Mouse (Mus musculus): ENCODE measurements around the gene Cask.

Gene Cask

DNA sequence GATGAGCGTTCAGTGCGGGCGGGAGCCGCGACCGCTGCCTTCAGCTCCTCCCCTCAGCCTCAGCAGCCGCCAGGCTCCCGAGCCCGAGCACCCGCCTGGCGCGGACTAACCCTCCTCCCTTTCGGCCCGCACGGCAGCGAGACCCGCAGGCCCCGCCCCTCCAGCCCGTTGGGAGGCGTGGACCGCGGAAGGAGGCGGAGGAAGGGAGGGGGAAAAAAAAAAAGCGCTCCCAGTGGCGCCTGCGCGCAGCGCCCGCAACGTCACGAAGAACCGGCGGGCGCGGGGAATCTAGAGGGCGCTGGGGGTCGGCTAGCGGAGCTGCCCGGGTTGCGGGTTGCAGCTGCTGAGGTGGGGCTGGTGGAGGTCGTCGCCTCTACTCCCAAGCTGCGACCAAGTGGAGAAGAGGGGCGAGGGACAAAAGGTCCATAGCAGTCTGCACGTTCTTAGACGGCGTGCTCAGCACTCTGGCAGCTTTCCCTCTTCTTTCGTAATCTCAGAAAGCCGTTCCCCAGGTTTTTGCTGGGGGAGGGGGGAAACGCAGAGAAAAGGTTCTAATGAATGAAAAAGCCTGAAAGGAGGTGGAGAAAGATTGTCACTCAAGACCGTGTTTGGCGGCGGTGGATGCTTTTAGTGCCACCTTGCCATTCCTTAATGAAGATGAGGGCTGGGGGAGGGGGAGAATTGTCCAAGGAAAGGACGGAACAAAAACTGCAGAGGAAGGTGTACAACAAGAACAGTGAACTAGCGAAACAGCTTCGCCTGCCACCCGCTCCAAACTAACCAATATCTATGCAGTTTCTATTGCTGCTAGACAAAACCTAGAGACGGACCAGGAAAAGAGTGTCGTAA is 4.3 kb downstream of the Cask start:
- H3K4me1 ChIP-seq (replicated peaks; ENCODE audit: low read depth, low read length): peaks cover 12% of the 10 kb centered on the region; the same call in 1 of the 2 replicates
- TF ChIP-seq CTCF (conservative IDR thresholded peaks at IDR 0.05; ENCODE audit: low read length): no peak
- no peak for TF ChIP-seq POU5F1 (IDR thresholded peaks at IDR 0.05; ENCODE audit: borderline replicate concordance, low read length)
- TF ChIP-seq NANOG (IDR thresholded peaks at IDR 0.05; ENCODE audit: borderline replicate concordance, low read length): no peak
- H3K4me3 ChIP-seq (replicated peaks; ENCODE audit: low read length): peak overlapping the region; percentile 82
- H3K36me3 ChIP-seq (ENCODE audit: insufficient read depth, low read length): no peaks in the 10 kb centered on the region
- H3K9me3 ChIP-seq (ENCODE audit: low read length): no peaks in the 10 kb centered on the region
- peaks cover 4% of the 10 kb centered on the region; the same call in 1 of the 2 replicates for H3K27me3 ChIP-seq (ENCODE audit: insufficient read depth, low read length)

DNA sequence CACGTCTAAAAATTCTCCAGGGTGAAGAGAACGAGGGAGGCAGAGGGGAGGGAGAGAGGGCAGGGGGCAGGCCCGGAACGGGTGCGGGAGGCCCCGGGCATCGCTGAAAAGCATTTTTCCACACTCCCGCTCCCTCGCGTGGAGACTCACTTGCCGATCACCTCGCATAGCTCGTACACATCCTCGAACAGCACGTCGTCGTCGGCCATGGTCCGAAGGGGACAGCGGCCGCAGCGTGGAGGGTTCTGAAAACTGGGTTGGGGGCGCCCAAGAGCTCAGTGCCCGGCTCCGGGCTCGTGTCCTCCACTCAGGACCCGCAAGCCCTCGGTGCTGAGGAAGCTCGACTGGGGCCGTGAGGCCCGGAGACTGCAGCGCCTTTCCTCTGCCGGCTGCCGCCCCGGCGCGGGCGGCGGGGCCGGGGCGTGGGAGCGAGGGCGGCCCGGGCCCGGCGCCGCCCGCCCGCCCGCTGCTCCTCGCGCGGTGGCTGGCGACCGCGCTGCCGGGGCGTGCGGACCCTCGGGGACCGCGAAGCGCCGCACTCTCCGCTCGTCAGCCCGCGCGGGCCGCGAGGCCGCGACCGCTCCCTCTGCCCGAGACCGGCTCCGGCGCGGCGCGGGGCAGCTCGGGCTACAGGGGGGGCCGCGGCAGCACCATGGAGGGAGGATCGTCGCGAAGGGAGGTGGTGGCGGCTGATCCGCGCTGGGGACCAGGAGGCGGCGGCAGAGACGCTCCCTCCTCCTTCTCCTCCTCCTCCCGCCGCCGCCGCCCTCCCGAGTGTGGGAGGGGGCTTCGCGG is 5.1 kb downstream of the Cask start:
- Histone ChIP-seq H3K4me3 (replicated peaks; ENCODE audit: low read length) (peak overlapping the region; percentile 82), H3K36me3 (ENCODE audit: insufficient read depth, low read length) (no peaks in the 10 kb centered on the region), H3K4me1 (replicated peaks; ENCODE audit: low read depth, low read length) (peaks cover 15% of the 10 kb centered on the region; the same call in 1 of the 2 replicates), H3K9me3 (ENCODE audit: low read length) (no peaks in the 10 kb centered on the region), H3K27me3 (ENCODE audit: insufficient read depth, low read length) (peaks cover 4% of the 10 kb centered on the region; the same call in 1 of the 2 replicates)
- no peak for TF ChIP-seq NANOG (IDR thresholded peaks at IDR 0.05; ENCODE audit: borderline replicate concordance, low read length)
- TF ChIP-seq POU5F1 (IDR thresholded peaks at IDR 0.05; ENCODE audit: borderline replicate concordance, low read length): no peak
- no peak for TF ChIP-seq CTCF (conservative IDR thresholded peaks at IDR 0.05; ENCODE audit: low read length)

DNA sequence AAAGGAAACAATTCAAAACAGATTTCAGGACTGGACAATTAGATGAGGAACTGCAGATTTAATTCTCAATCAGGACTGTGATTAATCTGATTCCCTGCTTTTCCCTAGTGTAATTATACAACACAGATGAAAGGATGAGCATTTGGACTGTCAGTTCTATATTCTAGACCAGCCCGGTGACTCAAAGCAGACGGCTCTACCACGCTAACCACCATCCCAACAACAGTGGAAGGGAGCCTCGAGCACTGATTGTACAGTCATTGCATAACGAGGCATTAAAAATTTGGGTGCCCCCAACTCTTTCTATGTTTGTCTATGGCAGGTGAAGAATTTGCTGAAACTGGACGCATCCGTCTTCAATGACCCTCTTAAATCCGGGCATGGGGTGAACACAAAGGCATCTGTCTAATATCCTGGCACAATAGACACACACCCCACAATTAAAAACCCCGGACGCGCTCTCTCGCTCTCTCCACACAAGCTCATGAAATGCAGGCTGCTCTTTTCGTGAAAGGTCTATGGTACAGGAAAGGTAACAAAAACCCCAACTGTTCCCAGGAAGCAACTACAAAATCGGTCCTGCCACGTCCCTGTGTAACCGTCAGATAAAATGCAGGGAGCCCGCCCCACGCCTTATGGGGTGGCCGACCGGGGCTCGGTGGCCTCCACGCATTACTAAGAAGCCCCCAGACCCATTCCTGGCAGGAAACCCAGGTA is 5.9 kb downstream of the Cask start:
- TF ChIP-seq CTCF (conservative IDR thresholded peaks at IDR 0.05; ENCODE audit: low read length): no peak
- TF ChIP-seq NANOG (IDR thresholded peaks at IDR 0.05; ENCODE audit: borderline replicate concordance, low read length): no peak
- TF ChIP-seq POU5F1 (IDR thresholded peaks at IDR 0.05; ENCODE audit: borderline replicate concordance, low read length): no peak
- no peaks in the 10 kb centered on the region for H3K36me3 ChIP-seq (ENCODE audit: insufficient read depth, low read length)
- no peaks in the 10 kb centered on the region for H3K9me3 ChIP-seq (ENCODE audit: low read length)
- H3K4me3 ChIP-seq (replicated peaks; ENCODE audit: low read length): peak overlapping the region; percentile 82
- peaks cover 4% of the 10 kb centered on the region; the same call in 1 of the 2 replicates for H3K27me3 ChIP-seq (ENCODE audit: insufficient read depth, low read length)
- H3K4me1 ChIP-seq (replicated peaks; ENCODE audit: low read depth, low read length): peaks cover 15% of the 10 kb centered on the region; the same call in 1 of the 2 replicates

DNA sequence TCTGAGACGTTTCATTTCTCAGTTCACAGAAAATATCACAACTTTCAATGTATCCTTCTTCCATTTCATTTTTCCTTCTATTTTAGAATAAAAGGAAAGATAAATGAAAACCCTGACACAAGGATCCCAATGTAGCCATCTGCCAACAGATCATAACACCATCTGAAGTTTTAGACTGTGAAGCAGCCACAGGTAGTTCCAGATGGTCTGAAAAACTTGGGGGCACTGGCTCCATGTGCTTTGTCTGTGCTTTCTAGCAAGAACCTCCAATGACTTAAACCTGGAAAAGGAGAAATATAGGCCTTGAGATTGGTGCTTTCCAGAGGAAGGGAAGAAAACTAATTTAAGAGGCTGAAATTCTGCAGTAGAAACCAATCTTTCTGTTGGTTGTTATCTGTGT is 28.4 kb downstream of the Cask start:
- no peaks in the 10 kb centered on the region for H3K4me1 ChIP-seq (replicated peaks; ENCODE audit: low read depth, low read length)
- no peaks in the 10 kb centered on the region for H3K36me3 ChIP-seq (ENCODE audit: insufficient read depth, low read length)
- H3K9me3 ChIP-seq (ENCODE audit: low read length): no peaks in the 10 kb centered on the region
- TF ChIP-seq CTCF (conservative IDR thresholded peaks at IDR 0.05; ENCODE audit: low read length) (no peak), NANOG (IDR thresholded peaks at IDR 0.05; ENCODE audit: borderline replicate concordance, low read length) (no peak), POU5F1 (IDR thresholded peaks at IDR 0.05; ENCODE audit: borderline replicate concordance, low read length) (no peak)
- H3K27me3 ChIP-seq (ENCODE audit: insufficient read depth, low read length): no peaks in the 10 kb centered on the region
- H3K4me3 ChIP-seq (replicated peaks; ENCODE audit: low read length): no peak overlapping the region

DNA sequence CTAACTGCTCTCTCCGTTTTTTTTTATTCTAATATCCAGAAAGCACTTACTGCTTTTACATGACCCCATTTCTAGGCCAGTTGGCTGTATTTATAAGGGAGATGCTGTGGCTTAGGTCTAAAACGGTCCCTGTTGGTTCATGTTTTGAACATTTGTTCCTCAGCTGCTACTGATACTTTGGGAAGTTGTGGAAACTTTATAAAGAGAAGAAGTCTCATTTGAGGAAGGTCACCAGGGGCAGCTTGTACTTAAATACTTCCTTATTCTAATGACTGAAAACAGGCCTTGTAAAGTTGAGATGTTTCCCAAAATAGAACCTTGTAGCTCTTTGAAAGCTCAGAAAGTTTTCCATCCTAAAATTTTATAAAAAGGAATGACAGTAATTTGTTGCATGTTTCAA is 52.4 kb downstream of the Cask start:
- no peak overlapping the region for H3K4me3 ChIP-seq (replicated peaks; ENCODE audit: low read length)
- H3K4me1 ChIP-seq (replicated peaks; ENCODE audit: low read depth, low read length): no peaks in the 10 kb centered on the region
- H3K9me3 ChIP-seq (ENCODE audit: low read length): no peaks in the 10 kb centered on the region
- no peaks in the 10 kb centered on the region for H3K36me3 ChIP-seq (ENCODE audit: insufficient read depth, low read length)
- TF ChIP-seq POU5F1 (IDR thresholded peaks at IDR 0.05; ENCODE audit: borderline replicate concordance, low read length) (no peak), CTCF (conservative IDR thresholded peaks at IDR 0.05; ENCODE audit: low read length) (no peak), NANOG (IDR thresholded peaks at IDR 0.05; ENCODE audit: borderline replicate concordance, low read length) (no peak)
- no peaks in the 10 kb centered on the region for H3K27me3 ChIP-seq (ENCODE audit: insufficient read depth, low read length)

DNA sequence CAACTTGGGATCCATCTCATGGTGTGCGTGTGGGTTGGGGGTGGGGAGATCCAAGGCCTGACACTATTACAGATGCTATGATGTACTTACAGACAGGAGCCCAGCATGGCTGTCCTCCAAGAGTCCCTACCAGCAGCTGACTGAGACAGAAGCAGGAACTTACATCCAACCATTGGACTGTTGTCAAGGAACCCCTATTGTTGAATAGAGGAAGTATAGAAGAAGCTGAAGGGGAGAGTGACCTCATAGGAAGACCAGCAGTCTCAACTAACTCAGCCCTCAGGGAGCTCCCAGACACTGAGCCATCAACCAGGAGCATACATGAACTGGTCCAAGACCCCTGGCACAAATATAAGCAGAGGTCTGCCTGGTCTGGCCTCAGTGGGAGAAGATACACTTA is 85.5 kb downstream of the Cask start:
- TF ChIP-seq CTCF (conservative IDR thresholded peaks at IDR 0.05; ENCODE audit: low read length) (no peak), POU5F1 (IDR thresholded peaks at IDR 0.05; ENCODE audit: borderline replicate concordance, low read length) (no peak), NANOG (IDR thresholded peaks at IDR 0.05; ENCODE audit: borderline replicate concordance, low read length) (no peak)
- Histone ChIP-seq H3K9me3 (ENCODE audit: low read length) (no peaks in the 10 kb centered on the region), H3K36me3 (ENCODE audit: insufficient read depth, low read length) (no peaks in the 10 kb centered on the region), H3K4me3 (replicated peaks; ENCODE audit: low read length) (no peak overlapping the region), H3K27me3 (ENCODE audit: insufficient read depth, low read length) (no peaks in the 10 kb centered on the region), H3K4me1 (replicated peaks; ENCODE audit: low read depth, low read length) (no peaks in the 10 kb centered on the region)

DNA sequence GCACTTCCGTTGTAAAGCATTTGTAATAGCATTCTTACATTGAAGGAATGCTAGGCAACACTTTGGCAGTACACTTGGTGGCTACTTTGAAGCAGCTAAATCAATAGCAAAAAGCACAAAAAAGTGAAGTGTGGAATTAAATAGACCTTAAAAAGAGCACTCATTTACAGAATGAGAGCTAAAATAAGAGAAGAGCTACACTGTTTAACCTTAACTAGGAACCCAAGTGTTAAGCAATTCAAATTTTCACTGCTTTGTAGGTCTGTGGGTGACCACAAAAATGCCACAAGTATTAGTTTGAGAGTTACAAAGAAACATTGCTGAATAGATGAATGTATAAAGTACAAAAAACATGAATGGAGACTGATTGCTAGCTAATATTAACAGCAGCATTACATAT is 86.1 kb downstream of the Cask start:
- H3K27me3 ChIP-seq (ENCODE audit: insufficient read depth, low read length): no peaks in the 10 kb centered on the region
- no peaks in the 10 kb centered on the region for H3K9me3 ChIP-seq (ENCODE audit: low read length)
- no peak overlapping the region for H3K4me3 ChIP-seq (replicated peaks; ENCODE audit: low read length)
- TF ChIP-seq POU5F1 (IDR thresholded peaks at IDR 0.05; ENCODE audit: borderline replicate concordance, low read length) (no peak), CTCF (conservative IDR thresholded peaks at IDR 0.05; ENCODE audit: low read length) (no peak), NANOG (IDR thresholded peaks at IDR 0.05; ENCODE audit: borderline replicate concordance, low read length) (no peak)
- no peaks in the 10 kb centered on the region for H3K36me3 ChIP-seq (ENCODE audit: insufficient read depth, low read length)
- H3K4me1 ChIP-seq (replicated peaks; ENCODE audit: low read depth, low read length): no peaks in the 10 kb centered on the region
